Mouse (Mus musculus): Measurements from ENCODE around the gene Gm20683. TPM values are rescaled to one million over a fixed set of nuclear protein-coding genes. Genes with fewer than 3 reads are reported as not detected.
A peak's percentile ranks its signal among the peaks of the same experiment; 100 is the strongest.

Gm20683 gene
- total and polyA plus RNA-seq, 2 experiments from 2014 or later = 1.5 TPM; not detected in 1

- Histone ChIP-seq H3K4me3 (ENCODE audit: low read depth, low read length) (peak within 1 kb of the TSS; percentile 65), H3K36me3 (replicated peaks; ENCODE audit: control insufficient read depth, insufficient read depth, low read length) (peaks cover 33% of the 10 kb centered on the region), H3K4me1 (ENCODE audit: control insufficient read depth, insufficient read depth) (peaks cover 35% of the 10 kb centered on the region), H3K27ac (ENCODE audit: low read depth) (peak within 1 kb of the TSS; percentile 87), H3K27me3 (ENCODE audit: control insufficient read depth, insufficient read depth, low read length) (no peaks in the 10 kb centered on the region), H3K4me2 (ENCODE audit: low read depth, low read length) (peak within 1 kb of the TSS; percentile 92), H3K9me3 (replicated peaks; ENCODE audit: control insufficient read depth, low read length) (no peaks in the 10 kb centered on the region), H3K9ac (replicated peaks; ENCODE audit: low read depth, low read length) (peak within 1 kb of the TSS; percentile 77)
- DNase-seq (ENCODE audit: low spot score) = peak; percentile 85
- no peak for ATAC-seq (ENCODE audit: insufficient read depth, low read depth)
- TF ChIP-seq CTCF (IDR thresholded peaks at IDR 0.05; ENCODE audit: low read depth) (peak; percentile 30), EP300 (IDR thresholded peaks at IDR 0.05; ENCODE audit: low read depth) (no peak)
- WGBS = 2% methylated on average over 32 of the region's 32 CpGs
These were observed 12.6 kb downstream of the Gm20683 start, which contains the start of gene Jmjd8 for GRCm38 (mm10) chr17:25828712-25829557. Gene Jmjd8 (plus strand): TSS chr17:25828867.

GRCm38 (mm10) chr17:25828223-25828594 lies 13.4 kb downstream of the Gm20683 start:
- Histone ChIP-seq H3K4me3 (ENCODE audit: low read depth, low read length) (peak overlapping the region; percentile 65), H3K27me3 (ENCODE audit: control insufficient read depth, insufficient read depth, low read length) (no peaks in the 10 kb centered on the region), H3K4me2 (ENCODE audit: low read depth, low read length) (peak overlapping the region; percentile 92), H3K36me3 (replicated peaks; ENCODE audit: control insufficient read depth, insufficient read depth, low read length) (peaks cover 33% of the 10 kb centered on the region), H3K9me3 (replicated peaks; ENCODE audit: control insufficient read depth, low read length) (no peaks in the 10 kb centered on the region), H3K27ac (ENCODE audit: low read depth) (peak overlapping the region; percentile 87; the same call in 1 of the 2 replicates), H3K9ac (replicated peaks; ENCODE audit: low read depth, low read length) (no peak overlapping the region), H3K4me1 (ENCODE audit: control insufficient read depth, insufficient read depth) (peaks cover 37% of the 10 kb centered on the region)
- no peak for DNase-seq (ENCODE audit: low spot score)
- no peak for TF ChIP-seq EP300 (IDR thresholded peaks at IDR 0.05; ENCODE audit: low read depth)
- TF ChIP-seq CTCF (IDR thresholded peaks at IDR 0.05; ENCODE audit: low read depth) = no peak
- no peak for ATAC-seq (ENCODE audit: insufficient read depth, low read depth)
- 85% methylated on average over 8 of the region's 8 CpGs for WGBS

DNA sequence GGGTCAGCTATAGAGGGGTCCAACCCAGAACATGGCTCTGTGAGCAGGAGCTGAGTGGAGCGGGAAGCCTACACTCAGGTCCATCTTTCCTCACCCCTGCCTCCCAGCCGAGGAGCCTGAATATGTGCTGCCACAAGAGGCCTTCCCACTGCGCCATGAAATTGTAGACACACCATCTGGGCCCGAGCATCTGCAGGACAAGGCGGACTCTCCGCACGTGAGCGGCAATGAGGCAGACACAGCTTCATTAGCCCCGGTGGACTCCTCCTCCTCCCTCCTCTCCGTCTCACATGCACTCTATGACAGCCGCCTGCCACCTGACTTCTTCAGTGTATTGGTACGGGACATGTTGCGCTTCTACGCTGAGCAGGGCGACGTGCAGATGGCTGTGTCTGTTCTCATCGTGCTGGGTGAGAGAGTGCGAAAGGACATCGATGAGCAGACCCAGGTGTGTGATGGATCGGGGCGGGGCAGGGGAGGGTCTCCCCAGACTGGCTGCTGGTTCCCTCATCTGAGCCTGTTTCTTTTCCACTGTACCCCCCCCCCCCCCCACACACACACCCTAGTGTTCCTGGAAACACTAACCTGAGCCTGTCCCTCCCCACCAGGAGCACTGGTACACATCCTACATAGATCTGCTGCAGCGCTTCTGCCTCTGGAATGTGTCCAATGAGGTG lies 13.9 kb downstream of the Gm20683 start:
- Histone ChIP-seq H3K36me3 (replicated peaks; ENCODE audit: control insufficient read depth, insufficient read depth, low read length) (peaks cover 33% of the 10 kb centered on the region), H3K4me2 (ENCODE audit: low read depth, low read length) (no peak overlapping the region), H3K9ac (replicated peaks; ENCODE audit: low read depth, low read length) (no peak overlapping the region), H3K9me3 (replicated peaks; ENCODE audit: control insufficient read depth, low read length) (no peaks in the 10 kb centered on the region), H3K4me1 (ENCODE audit: control insufficient read depth, insufficient read depth) (peaks cover 37% of the 10 kb centered on the region), H3K4me3 (ENCODE audit: low read depth, low read length) (no peak overlapping the region), H3K27me3 (ENCODE audit: control insufficient read depth, insufficient read depth, low read length) (no peaks in the 10 kb centered on the region; the same call in 1 of the 2 replicates), H3K27ac (ENCODE audit: low read depth) (no peak overlapping the region)
- no peak for TF ChIP-seq EP300 (IDR thresholded peaks at IDR 0.05; ENCODE audit: low read depth)
- ATAC-seq (ENCODE audit: insufficient read depth, low read depth) = no peak
- no peak for DNase-seq (ENCODE audit: low spot score)
- WGBS = 90% methylated on average over 22 of the region's 22 CpGs

GRCm38 (mm10) chr17:25827011-25827410 lies 14.6 kb downstream of the Gm20683 start:
- DNase-seq (ENCODE audit: low spot score) = no peak
- whole genome bisulfite sequencing = 85% methylated on average over 13 of the region's 13 CpGs
- no peak for ATAC-seq (ENCODE audit: insufficient read depth, low read depth)
- Histone ChIP-seq H3K9me3 (replicated peaks; ENCODE audit: control insufficient read depth, low read length) (no peaks in the 10 kb centered on the region), H3K36me3 (replicated peaks; ENCODE audit: control insufficient read depth, insufficient read depth, low read length) (peaks cover 33% of the 10 kb centered on the region), H3K4me3 (ENCODE audit: low read depth, low read length) (no peak overlapping the region), H3K27me3 (ENCODE audit: control insufficient read depth, insufficient read depth, low read length) (no peaks in the 10 kb centered on the region; the same call in 1 of the 2 replicates), H3K4me1 (ENCODE audit: control insufficient read depth, insufficient read depth) (peaks cover 35% of the 10 kb centered on the region), H3K9ac (replicated peaks; ENCODE audit: low read depth, low read length) (no peak overlapping the region), H3K4me2 (ENCODE audit: low read depth, low read length) (no peak overlapping the region), H3K27ac (ENCODE audit: low read depth) (no peak overlapping the region)
- TF ChIP-seq EP300 (IDR thresholded peaks at IDR 0.05; ENCODE audit: low read depth) = no peak
- no peak for TF ChIP-seq CTCF (IDR thresholded peaks at IDR 0.05; ENCODE audit: low read depth)

DNA sequence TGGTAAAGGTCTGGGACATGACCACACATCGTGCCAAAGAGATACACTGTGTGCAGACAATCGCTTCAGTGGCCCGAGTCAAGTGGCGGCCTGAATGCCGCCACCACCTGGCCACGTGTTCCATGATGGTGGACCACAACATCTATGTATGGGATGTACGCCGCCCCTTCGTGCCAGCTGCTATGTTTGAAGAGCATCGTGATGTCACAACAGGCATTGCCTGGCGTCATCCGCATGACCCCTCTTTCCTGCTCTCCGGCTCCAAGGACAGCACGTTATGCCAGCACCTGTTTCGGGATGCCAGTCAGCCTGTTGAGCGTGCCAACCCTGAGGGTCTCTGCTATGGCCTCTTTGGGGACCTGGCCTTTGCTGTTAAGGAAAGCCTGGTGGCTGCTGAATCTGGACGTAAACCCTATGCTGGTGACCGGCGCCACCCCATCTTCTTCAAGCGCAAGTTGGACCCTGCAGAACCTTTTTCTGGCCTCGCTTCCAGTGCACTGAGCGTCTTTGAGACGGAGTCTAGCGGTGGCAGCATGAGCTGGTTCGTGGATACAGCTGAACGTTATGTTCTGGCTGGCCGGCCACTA lies 15.5 kb downstream of the Gm20683 start:
- no peak for DNase-seq (ENCODE audit: low spot score)
- Histone ChIP-seq H3K4me2 (ENCODE audit: low read depth, low read length) (no peak overlapping the region), H3K9ac (replicated peaks; ENCODE audit: low read depth, low read length) (no peak overlapping the region), H3K27ac (ENCODE audit: low read depth) (no peak overlapping the region), H3K4me3 (ENCODE audit: low read depth, low read length) (no peak overlapping the region), H3K27me3 (ENCODE audit: control insufficient read depth, insufficient read depth, low read length) (peaks cover 3% of the 10 kb centered on the region; the same call in 1 of the 2 replicates), H3K9me3 (replicated peaks; ENCODE audit: control insufficient read depth, low read length) (no peaks in the 10 kb centered on the region), H3K36me3 (replicated peaks; ENCODE audit: control insufficient read depth, insufficient read depth, low read length) (peaks cover 27% of the 10 kb centered on the region), H3K4me1 (ENCODE audit: control insufficient read depth, insufficient read depth) (peaks cover 26% of the 10 kb centered on the region)
- no peak for TF ChIP-seq EP300 (IDR thresholded peaks at IDR 0.05; ENCODE audit: low read depth)
- TF ChIP-seq CTCF (IDR thresholded peaks at IDR 0.05; ENCODE audit: low read depth) = no peak
- 92% methylated on average over 27 of the region's 27 CpGs for WGBS
- no peak for ATAC-seq (ENCODE audit: insufficient read depth, low read depth)

Measured in heart, postnatal 0 days (tissue).